Mouse (Mus musculus) stomach, postnatal 0 days (tissue): ENCODE results near the gene Prrx2. TPM values are rescaled to one million over a fixed set of nuclear protein-coding genes. Genes with fewer than 3 reads are reported as not detected.

Source experiments
- ATAC-seq: fragments of 200-750 bp; cut with Nextera tagmentation; 2 replicates; pipeline ENCODE4 v1.8.0; 2017; ENCODE audit not compliant: low FRiP score, low TSS enrichment
- DNase-seq: peaks from one replicate; pipeline ENCODE4 v3.0.0-alpha.2; 2016; ENCODE audit warnings: low spot score
- H3K27ac ChIP-seq: fragments of 300-500 bp; sonication (generic); replicated peaks from 2 replicates; pipeline ENCODE4 v1.5.1; 2014; ENCODE audit warnings: mild to moderate bottlenecking, control low read depth
- H3K27me3 ChIP-seq: fragments of 300-500 bp; sonication (generic); 2 replicates; pipeline ENCODE4 v1.6.1; 2014; ENCODE audit warnings: low read length; ENCODE audit not compliant: control insufficient read depth, insufficient read depth
- H3K36me3 ChIP-seq: fragments of 300-500 bp; sonication (generic); 2 replicates; pipeline ENCODE4 v1.6.1; 2014; ENCODE audit warnings: low read length, mixed read lengths; ENCODE audit not compliant: control insufficient read depth, insufficient read depth
- H3K4me1 ChIP-seq: fragments of 300-500 bp; sonication (generic); replicated peaks from 2 replicates; pipeline ENCODE4 v1.6.1; 2014; ENCODE audit warnings: antibody characterized with exemption; ENCODE audit not compliant: control insufficient read depth, insufficient read depth
- H3K4me2 ChIP-seq: fragments of 300-500 bp; sonication (generic); replicated peaks from 2 replicates; pipeline ENCODE4 v1.6.1; 2014; ENCODE audit warnings: low read depth, mild to moderate bottlenecking, control low read depth, moderate library complexity
- H3K4me3 ChIP-seq: fragments of 300-500 bp; sonication (generic); 2 replicates; pipeline ENCODE4 v1.5.1; 2014; ENCODE audit warnings: low read depth, low read length, control low read depth
- H3K9ac ChIP-seq: fragments of 300-500 bp; sonication (generic); 2 replicates; pipeline ENCODE4 v1.6.1; 2014; ENCODE audit warnings: mild to moderate bottlenecking, low read length, control low read depth, mixed read lengths
- H3K9me3 ChIP-seq: fragments of 300-500 bp; sonication (generic); 2 replicates; pipeline ENCODE4 v1.6.1; 2016; ENCODE audit warnings: low read length; ENCODE audit not compliant: control insufficient read depth
- CTCF ChIP-seq: IDR thresholded peaks from 2 replicates; pipeline ENCODE4 v1.5.1; 2016; ENCODE audit warnings: antibody characterized with exemption, low read depth, mild to moderate bottlenecking, moderate library complexity
- EP300 ChIP-seq: optimal IDR thresholded peaks from 2 replicates; pipeline ENCODE3; 2016; ENCODE audit warnings: antibody characterized with exemption
- WGBS: fragments of 180-500 bp; shearing (Covaris S2); extraction: QIAGEN DNeasy Blood & Tissue Kit; methylation state at CpG from one replicate; pipeline ENCODE4 v1.1.7; 2014; 5-methylcytosine and 5-hydroxymethylcytosine counted together
- polyA plus RNA-seq: library from polyadenylated mRNA; unstranded; fragments of >200 nt; fragmentation: Nextera tagmentation; extraction: Ambion mirVana; gene quantifications from 2 replicates; pipeline ENCODE4 v1.2.1, GENCODE M21; 2015

Gene Prrx2
- polyA plus RNA-seq, 1 experiment from 2014 or later, result 1.8 TPM

DNA sequence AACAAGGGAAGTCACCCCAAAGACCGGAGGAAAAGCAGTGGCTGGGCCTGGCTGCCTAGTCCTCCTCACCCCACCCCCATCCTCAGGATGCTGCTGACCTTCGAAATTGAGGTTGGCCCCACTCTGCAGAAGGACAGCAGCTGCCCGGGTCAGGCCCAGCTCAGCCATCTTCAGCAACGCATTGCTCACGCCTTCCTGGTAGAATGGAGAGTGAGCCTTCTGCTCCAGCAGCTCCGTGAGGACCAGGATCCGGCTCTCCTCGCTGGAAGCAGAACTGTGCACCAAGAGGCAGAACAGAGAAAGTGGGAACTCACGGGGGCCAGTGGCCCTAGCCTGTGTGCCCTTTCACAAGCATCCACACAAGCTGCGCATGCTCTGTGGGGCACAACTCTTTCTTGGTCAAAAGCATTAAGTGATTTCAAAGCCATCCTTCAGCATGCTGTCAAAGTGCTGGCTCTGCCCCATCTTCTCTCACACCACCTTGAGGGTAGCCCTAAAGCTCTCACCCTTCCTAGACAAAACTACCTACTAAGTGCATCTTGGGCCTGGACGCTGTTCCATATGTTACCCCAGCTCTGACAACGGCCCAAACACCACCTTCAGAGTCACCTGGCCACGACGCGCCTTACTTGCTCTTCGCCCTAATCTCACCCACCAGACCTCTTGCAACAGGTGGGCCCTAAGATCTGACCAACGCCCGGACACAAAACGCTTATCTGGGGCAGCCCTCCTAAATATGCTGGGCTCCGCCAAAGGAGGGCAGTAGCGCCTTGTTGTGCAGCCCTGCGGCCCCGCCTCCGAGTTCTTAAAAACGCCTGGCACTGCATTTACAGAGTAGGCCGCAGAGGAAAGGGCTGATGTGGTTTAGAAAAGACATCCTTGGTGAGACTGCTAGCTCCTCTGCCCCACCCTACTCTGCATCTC is 7.7 kb upstream of the Prrx2 start:
- peak; percentile 0; the same call in 1 of the 2 replicates for ATAC-seq

DNA sequence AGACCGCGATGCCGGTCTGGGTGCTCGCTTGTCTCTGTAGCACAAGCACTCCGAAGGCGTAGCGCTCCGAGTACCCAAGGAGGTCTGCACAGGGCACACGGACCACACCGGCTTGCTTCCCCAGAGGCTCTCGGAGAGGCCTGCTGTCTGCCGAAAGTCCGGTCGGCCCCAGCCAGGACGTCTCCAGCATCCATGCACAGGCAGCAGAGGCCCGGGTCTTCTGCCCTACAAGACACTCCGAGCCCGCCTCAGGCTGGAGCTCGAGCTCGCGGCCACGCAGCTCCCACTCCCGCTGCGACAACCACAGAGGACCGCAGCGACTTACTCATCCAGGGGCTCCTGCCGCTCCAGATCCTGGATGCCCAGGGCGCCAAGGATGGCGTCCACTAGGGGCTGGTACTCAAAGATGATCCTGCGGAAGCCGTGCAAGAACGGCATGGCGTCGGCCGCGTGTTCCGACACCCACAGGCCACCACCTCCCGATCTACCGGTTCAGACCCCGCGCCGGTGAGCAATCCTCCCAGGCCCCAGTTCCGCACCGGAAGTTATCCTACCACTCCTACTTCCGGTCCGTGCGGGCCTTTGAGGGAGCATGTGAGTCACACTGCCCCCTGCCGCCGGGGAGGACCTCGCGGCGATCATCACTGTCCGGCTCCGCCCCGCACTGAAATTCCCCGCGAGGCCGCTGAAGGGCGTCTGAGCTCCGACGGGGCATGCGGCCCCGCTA is 6.9 kb upstream of the Prrx2 start:
- Histone ChIP-seq H3K4me1 (peaks cover 5% of the 10 kb centered on the region; the same call in 1 of the 2 replicates), H3K9ac (peak overlapping the region; percentile 94), H3K36me3 (peaks cover 19% of the 10 kb centered on the region), H3K27me3 (no peaks in the 10 kb centered on the region), H3K27ac (peak overlapping the region; percentile 75), H3K4me2 (peak overlapping the region; percentile 94), H3K9me3 (no peaks in the 10 kb centered on the region), H3K4me3 (peak overlapping the region; percentile 87)
- DNase-seq (peak; percentile 95), ATAC-seq (peak; percentile 90)
- under 1% methylated on average over 63 of the region's 63 CpGs for WGBS
- no peak for TF ChIP-seq EP300
- TF ChIP-seq CTCF, result peak; percentile 98

More for the DNA sequence above, 7.7 kb upstream of the Prrx2 start:
- no peaks in the 10 kb centered on the region for H3K27me3 ChIP-seq
- WGBS, result 30% methylated on average over 26 of the region's 26 CpGs
- peak overlapping the region; percentile 87 for H3K4me3 ChIP-seq
- peak overlapping the region; percentile 94 for H3K4me2 ChIP-seq
- peaks cover 5% of the 10 kb centered on the region; the same call in 1 of the 2 replicates for H3K4me1 ChIP-seq
- H3K36me3 ChIP-seq, result peaks cover 19% of the 10 kb centered on the region
- TF ChIP-seq EP300 (no peak), CTCF (peak; percentile 64)
- peak; percentile 65 for DNase-seq
- H3K9me3 ChIP-seq, result no peaks in the 10 kb centered on the region
- H3K27ac ChIP-seq, result peak overlapping the region; percentile 75
- peak overlapping the region; percentile 94 for H3K9ac ChIP-seq

DNA sequence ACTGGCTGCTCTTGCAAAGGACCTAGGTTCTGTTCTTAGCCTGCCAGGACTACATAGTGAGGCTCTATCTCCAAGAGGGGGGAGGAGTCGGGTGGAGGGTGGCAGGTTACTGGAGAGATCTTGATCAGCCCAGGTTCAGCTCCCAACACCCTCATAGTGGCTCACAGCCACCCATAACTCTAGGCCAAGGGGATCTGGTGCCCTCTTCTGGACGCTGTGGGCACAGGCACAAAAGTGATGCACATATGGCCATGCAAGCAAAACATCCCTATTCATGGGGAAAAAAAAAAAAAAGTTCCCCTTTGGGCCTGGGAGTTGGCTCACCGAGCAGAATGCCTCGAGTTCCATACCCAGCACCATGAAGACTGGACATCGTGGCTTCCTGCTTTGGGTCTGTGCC is 5.5 kb upstream of the Prrx2 start:
- DNase-seq (peak; percentile 47), ATAC-seq (no peak)
- no peak overlapping the region for H3K4me3 ChIP-seq
- WGBS, result 36% methylated on average over 5 of the region's 5 CpGs
- H3K4me1 ChIP-seq, result peaks cover 5% of the 10 kb centered on the region; the same call in 1 of the 2 replicates
- H3K9ac ChIP-seq, result no peak overlapping the region
- TF ChIP-seq CTCF (peak; percentile 73), EP300 (no peak)
- no peaks in the 10 kb centered on the region for H3K27me3 ChIP-seq
- peaks cover 9% of the 10 kb centered on the region for H3K36me3 ChIP-seq
- H3K27ac ChIP-seq, result no peak overlapping the region
- H3K4me2 ChIP-seq, result no peak overlapping the region
- H3K9me3 ChIP-seq, result no peaks in the 10 kb centered on the region

GRCm38 (mm10) chr2:30830283-30830795 is 4.4 kb upstream of the Prrx2 start, which contains the start of gene Asb6:
Asb6 (minus strand) TSS chr2:30830333.
- Histone ChIP-seq H3K9ac (no peak within 1 kb of the TSS), H3K4me1 (peaks cover 5% of the 10 kb centered on the region; the same call in 1 of the 2 replicates), H3K4me2 (no peak within 1 kb of the TSS), H3K9me3 (no peaks in the 10 kb centered on the region), H3K4me3 (no peak within 1 kb of the TSS), H3K27me3 (no peaks in the 10 kb centered on the region), H3K36me3 (peaks cover 5% of the 10 kb centered on the region; the same call in 1 of the 2 replicates), H3K27ac (no peak within 1 kb of the TSS)
- ATAC-seq (no peak), DNase-seq (no peak)
- TF ChIP-seq EP300 (no peak), CTCF (no peak)
- 37% methylated on average over 4 of the region's 4 CpGs for WGBS

GRCm38 (mm10) chr2:30833644-30834043 is 1.1 kb upstream of the Prrx2 start:
- no peaks in the 10 kb centered on the region for H3K9me3 ChIP-seq
- no peaks in the 10 kb centered on the region for H3K36me3 ChIP-seq
- H3K4me1 ChIP-seq, result 0 out of 2 replicates have a peak, but pooled peaks cover 3% of the 10 kb centered on the region
- H3K9ac ChIP-seq, result no peak overlapping the region
- ATAC-seq (no peak), DNase-seq (no peak)
- no peak overlapping the region for H3K4me2 ChIP-seq
- H3K4me3 ChIP-seq, result no peak overlapping the region
- no peaks in the 10 kb centered on the region for H3K27me3 ChIP-seq
- 55% methylated on average over 5 of the region's 5 CpGs for WGBS
- TF ChIP-seq EP300 (no peak), CTCF (no peak)
- no peak overlapping the region for H3K27ac ChIP-seq
